Mouse (Mus musculus): ENCODE measurements at regions not wholly inside any gene's neighbourhood (a gene's known extent, or its start where the extent isn't known, plus 50 kb on each side); places are given as distances from the start of the nearest gene placed in this dataset.
A peak's percentile ranks its signal among the peaks of the same experiment; 100 is the strongest.

- no peak overlapping the region for H3K27ac ChIP-seq
- no peaks in the 10 kb centered on the region for H3K27me3 ChIP-seq
- WGBS, result 20% methylated on average over 8 of the region's 8 CpGs
- H3K4me2 ChIP-seq, result no peak overlapping the region
- H3K9ac ChIP-seq, result no peak overlapping the region
- H3K9me3 ChIP-seq (replicated peaks), result no peaks in the 10 kb centered on the region
- no peaks in the 10 kb centered on the region for H3K36me3 ChIP-seq
- no peak overlapping the region for H3K4me3 ChIP-seq (replicated peaks)
- H3K4me1 ChIP-seq, result no peaks in the 10 kb centered on the region
- ATAC-seq (replicated peaks; ENCODE audit: low FRiP score), result peak; percentile 82; the same call in 1 of the 2 replicates
These were observed 341.8 kb upstream of the Mms22l start for GRCm38 (mm10) chr4:24154418-24154817.

GRCm38 (mm10) chr4:24173750-24174149, 322.5 kb upstream of the Mms22l start:
- 77% methylated on average over 2 of the region's 2 CpGs for WGBS
- Histone ChIP-seq H3K27ac (no peak overlapping the region), H3K4me2 (no peak overlapping the region), H3K9me3 (replicated peaks) (no peaks in the 10 kb centered on the region), H3K36me3 (no peaks in the 10 kb centered on the region), H3K4me3 (replicated peaks) (no peak overlapping the region), H3K4me1 (no peaks in the 10 kb centered on the region), H3K9ac (no peak overlapping the region), H3K27me3 (no peaks in the 10 kb centered on the region)
- ATAC-seq (replicated peaks; ENCODE audit: low FRiP score), result no peak

GRCm38 (mm10) chr4:24213262-24214036, 282.8 kb upstream of the Mms22l start:
- Histone ChIP-seq H3K9me3 (replicated peaks) (no peaks in the 10 kb centered on the region), H3K27ac (no peak overlapping the region), H3K27me3 (no peaks in the 10 kb centered on the region), H3K4me2 (no peak overlapping the region), H3K36me3 (no peaks in the 10 kb centered on the region), H3K9ac (no peak overlapping the region), H3K4me3 (replicated peaks) (no peak overlapping the region), H3K4me1 (no peaks in the 10 kb centered on the region)
- no peak for ATAC-seq (replicated peaks; ENCODE audit: low FRiP score)
- WGBS, result 54% methylated on average over 10 of the region's 10 CpGs

GRCm38 (mm10) chr4:24214037-24214362, 282.3 kb upstream of the Mms22l start:
- WGBS, result 67% methylated on average over 3 of the region's 3 CpGs
- no peak overlapping the region for H3K9ac ChIP-seq
- H3K36me3 ChIP-seq, result no peaks in the 10 kb centered on the region
- no peaks in the 10 kb centered on the region for H3K27me3 ChIP-seq
- no peak for ATAC-seq (replicated peaks; ENCODE audit: low FRiP score)
- H3K4me2 ChIP-seq, result no peak overlapping the region
- no peaks in the 10 kb centered on the region for H3K4me1 ChIP-seq
- H3K4me3 ChIP-seq (replicated peaks), result no peak overlapping the region
- H3K27ac ChIP-seq, result no peak overlapping the region
- H3K9me3 ChIP-seq (replicated peaks), result no peaks in the 10 kb centered on the region

GRCm38 (mm10) chr4:24218383-24218934, 277.8 kb upstream of the Mms22l start:
- H3K4me3 ChIP-seq (replicated peaks), result no peak overlapping the region
- 42% methylated on average over 6 of the region's 6 CpGs for WGBS
- no peaks in the 10 kb centered on the region for H3K4me1 ChIP-seq
- no peak overlapping the region for H3K4me2 ChIP-seq
- no peaks in the 10 kb centered on the region for H3K36me3 ChIP-seq
- no peak overlapping the region for H3K27ac ChIP-seq
- no peaks in the 10 kb centered on the region for H3K9me3 ChIP-seq (replicated peaks)
- no peaks in the 10 kb centered on the region for H3K27me3 ChIP-seq
- no peak overlapping the region for H3K9ac ChIP-seq
- ATAC-seq (replicated peaks; ENCODE audit: low FRiP score), result no peak

- no peak overlapping the region for H3K9ac ChIP-seq
- 77% methylated on average over 4 of the region's 4 CpGs for WGBS
- H3K36me3 ChIP-seq, result no peaks in the 10 kb centered on the region
- no peaks in the 10 kb centered on the region for H3K27me3 ChIP-seq
- no peak overlapping the region for H3K27ac ChIP-seq
- no peak for ATAC-seq (replicated peaks; ENCODE audit: low FRiP score)
- H3K4me2 ChIP-seq, result no peak overlapping the region
- H3K9me3 ChIP-seq (replicated peaks), result no peaks in the 10 kb centered on the region
- H3K4me1 ChIP-seq, result no peaks in the 10 kb centered on the region
- H3K4me3 ChIP-seq (replicated peaks), result no peak overlapping the region
These were observed 277.2 kb upstream of the Mms22l start for GRCm38 (mm10) chr4:24219074-24219497.

GRCm38 (mm10) chr4:24219583-24219982, 276.7 kb upstream of the Mms22l start:
- 74% methylated on average over 3 of the region's 3 CpGs for WGBS
- Histone ChIP-seq H3K9me3 (replicated peaks) (no peaks in the 10 kb centered on the region), H3K27ac (no peak overlapping the region), H3K4me2 (no peak overlapping the region), H3K4me1 (no peaks in the 10 kb centered on the region), H3K36me3 (no peaks in the 10 kb centered on the region), H3K9ac (no peak overlapping the region), H3K27me3 (no peaks in the 10 kb centered on the region), H3K4me3 (replicated peaks) (no peak overlapping the region)
- ATAC-seq (replicated peaks; ENCODE audit: low FRiP score), result no peak

GRCm38 (mm10) chr4:24245124-24245523, 251.1 kb upstream of the Mms22l start:
- no peak overlapping the region for H3K9ac ChIP-seq
- H3K9me3 ChIP-seq (replicated peaks), result no peaks in the 10 kb centered on the region
- no peak overlapping the region for H3K27ac ChIP-seq
- WGBS, result 62% methylated on average over 6 of the region's 6 CpGs
- no peaks in the 10 kb centered on the region for H3K4me1 ChIP-seq
- H3K4me2 ChIP-seq, result no peak overlapping the region
- H3K4me3 ChIP-seq (replicated peaks), result no peak overlapping the region
- H3K27me3 ChIP-seq, result no peaks in the 10 kb centered on the region
- no peak for ATAC-seq (replicated peaks; ENCODE audit: low FRiP score)
- H3K36me3 ChIP-seq, result no peaks in the 10 kb centered on the region

GRCm38 (mm10) chr4:24248142-24249054, 247.9 kb upstream of the Mms22l start:
- WGBS, result 88% methylated on average over 6 of the region's 6 CpGs
- no peak for ATAC-seq (replicated peaks; ENCODE audit: low FRiP score)
- no peaks in the 10 kb centered on the region for H3K9me3 ChIP-seq (replicated peaks)
- H3K4me3 ChIP-seq (replicated peaks), result no peak overlapping the region
- H3K9ac ChIP-seq, result no peak overlapping the region
- H3K36me3 ChIP-seq, result no peaks in the 10 kb centered on the region
- H3K27ac ChIP-seq, result no peak overlapping the region
- no peaks in the 10 kb centered on the region for H3K27me3 ChIP-seq
- no peaks in the 10 kb centered on the region for H3K4me1 ChIP-seq
- no peak overlapping the region for H3K4me2 ChIP-seq

GRCm38 (mm10) chr4:24249243-24249970, 246.8 kb upstream of the Mms22l start:
- no peaks in the 10 kb centered on the region for H3K9me3 ChIP-seq (replicated peaks)
- H3K9ac ChIP-seq, result no peak overlapping the region
- no peak overlapping the region for H3K4me2 ChIP-seq
- H3K36me3 ChIP-seq, result no peaks in the 10 kb centered on the region
- no peak for ATAC-seq (replicated peaks; ENCODE audit: low FRiP score)
- no peak overlapping the region for H3K27ac ChIP-seq
- H3K4me1 ChIP-seq, result no peaks in the 10 kb centered on the region
- WGBS, result 43% methylated on average over 6 of the region's 6 CpGs
- no peak overlapping the region for H3K4me3 ChIP-seq (replicated peaks)
- H3K27me3 ChIP-seq, result no peaks in the 10 kb centered on the region

GRCm38 (mm10) chr4:24278154-24278553, 218.1 kb upstream of the Mms22l start:
- H3K27ac ChIP-seq, result no peak overlapping the region
- H3K4me1 ChIP-seq, result no peaks in the 10 kb centered on the region
- no peaks in the 10 kb centered on the region for H3K9me3 ChIP-seq (replicated peaks)
- no peak overlapping the region for H3K4me3 ChIP-seq (replicated peaks)
- H3K9ac ChIP-seq, result no peak overlapping the region
- no peak for ATAC-seq (replicated peaks; ENCODE audit: low FRiP score)
- H3K4me2 ChIP-seq, result no peak overlapping the region
- WGBS, result 58% methylated on average over 3 of the region's 3 CpGs
- H3K27me3 ChIP-seq, result no peaks in the 10 kb centered on the region
- no peaks in the 10 kb centered on the region for H3K36me3 ChIP-seq

All from kidney, embryonic 15.5 days (tissue).